Mouse (Mus musculus): ENCODE data around the gene Adcy7. TPM values are rescaled to one million over a fixed set of nuclear protein-coding genes. Genes with fewer than 3 reads are reported as not detected.

The Adcy7 gene
- polyA plus RNA-seq, 1 experiment, result 5.4 TPM

DNA sequence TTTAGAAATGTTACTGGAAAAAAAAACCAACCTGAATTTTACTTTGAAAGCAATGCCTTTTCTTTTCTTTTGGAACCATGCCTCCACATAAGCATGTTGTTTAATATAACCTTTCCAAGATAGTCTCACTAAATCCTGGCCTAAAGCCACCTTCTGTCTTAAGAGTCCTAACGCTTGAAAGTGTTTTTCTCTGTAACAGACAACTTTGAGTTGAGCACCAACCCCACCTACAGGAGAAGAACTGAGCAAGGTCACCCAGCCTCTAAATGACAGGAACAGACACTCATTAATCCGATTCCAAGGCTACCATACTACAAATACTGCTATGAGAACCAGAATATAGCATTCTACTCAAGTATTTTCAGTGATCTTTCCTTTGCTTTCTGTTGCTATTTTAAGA lies 76.8 kb downstream of the Adcy7 start:
- H3K27ac ChIP-seq (ENCODE audit: control insufficient read depth, insufficient read depth, low read depth, low read length), result no peak overlapping the region
- TF ChIP-seq CTCF (IDR thresholded peaks at IDR 0.05; ENCODE audit: control insufficient read depth, insufficient read depth, insufficient replicate concordance, low read depth, low read length) (no peak), POLR2A (IDR thresholded peaks at IDR 0.05; ENCODE audit: control insufficient read depth, low read depth, low read length) (no peak)
- no peaks in the 10 kb centered on the region for H3K4me1 ChIP-seq (ENCODE audit: control insufficient read depth, insufficient read depth, low read length)
- no peaks in the 10 kb centered on the region for H3K27me3 ChIP-seq (ENCODE audit: control insufficient read depth, insufficient read depth, low read length)
- H3K36me3 ChIP-seq (ENCODE audit: control insufficient read depth, insufficient read depth, low read length), result peaks cover 5% of the 10 kb centered on the region
- no peak overlapping the region for H3K4me3 ChIP-seq (ENCODE audit: control insufficient read depth, low read depth, low read length)

GRCm38 (mm10) chr8:88357226-88357933 lies 85.2 kb downstream of the Adcy7 start:
- Histone ChIP-seq H3K4me3 (ENCODE audit: control insufficient read depth, low read depth, low read length) (no peak overlapping the region), H3K27ac (ENCODE audit: control insufficient read depth, insufficient read depth, low read depth, low read length) (no peak overlapping the region), H3K36me3 (ENCODE audit: control insufficient read depth, insufficient read depth, low read length) (peaks cover 1% of the 10 kb centered on the region; the same call in 1 of the 2 replicates), H3K27me3 (ENCODE audit: control insufficient read depth, insufficient read depth, low read length) (no peaks in the 10 kb centered on the region), H3K4me1 (ENCODE audit: control insufficient read depth, insufficient read depth, low read length) (peaks cover 5% of the 10 kb centered on the region)
- TF ChIP-seq POLR2A (IDR thresholded peaks at IDR 0.05; ENCODE audit: control insufficient read depth, low read depth, low read length) (no peak), CTCF (IDR thresholded peaks at IDR 0.05; ENCODE audit: control insufficient read depth, insufficient read depth, insufficient replicate concordance, low read depth, low read length) (no peak)

DNA sequence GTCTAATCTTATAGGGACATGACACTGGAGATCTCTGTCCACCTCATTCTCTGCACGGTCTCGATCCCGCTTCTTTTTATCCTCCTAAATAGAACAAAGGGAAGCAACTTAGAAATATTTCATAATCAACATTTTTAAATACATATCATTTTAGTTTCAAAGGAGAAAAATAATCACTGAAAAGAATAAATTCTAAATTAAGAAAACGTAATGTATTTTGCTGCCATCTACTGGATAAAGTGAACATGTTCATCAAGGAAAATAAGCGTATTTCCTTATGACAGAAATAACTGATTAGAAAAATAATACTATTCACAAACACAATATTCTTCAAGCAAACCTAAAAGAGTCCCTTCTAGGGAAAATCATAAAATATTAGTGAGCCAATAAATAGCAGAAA lies 85.7 kb downstream of the Adcy7 start:
- no peak overlapping the region for H3K27ac ChIP-seq (ENCODE audit: control insufficient read depth, insufficient read depth, low read depth, low read length)
- H3K36me3 ChIP-seq (ENCODE audit: control insufficient read depth, insufficient read depth, low read length), result peaks cover 1% of the 10 kb centered on the region; the same call in 1 of the 2 replicates
- no peak overlapping the region for H3K4me3 ChIP-seq (ENCODE audit: control insufficient read depth, low read depth, low read length)
- peaks cover 7% of the 10 kb centered on the region for H3K4me1 ChIP-seq (ENCODE audit: control insufficient read depth, insufficient read depth, low read length)
- no peaks in the 10 kb centered on the region for H3K27me3 ChIP-seq (ENCODE audit: control insufficient read depth, insufficient read depth, low read length)
- TF ChIP-seq POLR2A (IDR thresholded peaks at IDR 0.05; ENCODE audit: control insufficient read depth, low read depth, low read length) (no peak), CTCF (IDR thresholded peaks at IDR 0.05; ENCODE audit: control insufficient read depth, insufficient read depth, insufficient replicate concordance, low read depth, low read length) (no peak)

DNA sequence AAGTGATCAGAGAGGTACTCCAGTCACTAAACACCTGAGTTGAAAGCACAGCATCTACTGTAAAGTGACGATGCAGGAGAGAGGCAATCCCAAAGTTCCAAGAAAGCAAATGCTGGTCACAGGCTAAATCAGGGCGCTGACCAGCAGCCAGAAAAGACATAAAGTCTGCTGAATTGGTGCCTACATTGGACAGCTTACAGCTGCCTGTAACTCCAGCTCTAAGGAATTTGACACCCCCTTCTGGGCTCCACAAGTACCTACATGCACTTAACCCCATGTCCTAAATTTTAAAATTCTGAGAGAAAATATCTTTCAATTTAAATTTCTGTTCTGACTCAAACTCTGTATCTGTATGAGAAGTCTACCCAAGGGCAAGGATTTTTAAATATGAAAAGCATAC lies 87.8 kb downstream of the Adcy7 start:
- peaks cover 8% of the 10 kb centered on the region for H3K4me1 ChIP-seq (ENCODE audit: control insufficient read depth, insufficient read depth, low read length)
- no peaks in the 10 kb centered on the region for H3K27me3 ChIP-seq (ENCODE audit: control insufficient read depth, insufficient read depth, low read length)
- H3K4me3 ChIP-seq (ENCODE audit: control insufficient read depth, low read depth, low read length), result no peak overlapping the region
- H3K27ac ChIP-seq (ENCODE audit: control insufficient read depth, insufficient read depth, low read depth, low read length), result no peak overlapping the region
- peaks cover 1% of the 10 kb centered on the region; the same call in 1 of the 2 replicates for H3K36me3 ChIP-seq (ENCODE audit: control insufficient read depth, insufficient read depth, low read length)
- TF ChIP-seq POLR2A (IDR thresholded peaks at IDR 0.05; ENCODE audit: control insufficient read depth, low read depth, low read length) (no peak), CTCF (IDR thresholded peaks at IDR 0.05; ENCODE audit: control insufficient read depth, insufficient read depth, insufficient replicate concordance, low read depth, low read length) (no peak)

DNA sequence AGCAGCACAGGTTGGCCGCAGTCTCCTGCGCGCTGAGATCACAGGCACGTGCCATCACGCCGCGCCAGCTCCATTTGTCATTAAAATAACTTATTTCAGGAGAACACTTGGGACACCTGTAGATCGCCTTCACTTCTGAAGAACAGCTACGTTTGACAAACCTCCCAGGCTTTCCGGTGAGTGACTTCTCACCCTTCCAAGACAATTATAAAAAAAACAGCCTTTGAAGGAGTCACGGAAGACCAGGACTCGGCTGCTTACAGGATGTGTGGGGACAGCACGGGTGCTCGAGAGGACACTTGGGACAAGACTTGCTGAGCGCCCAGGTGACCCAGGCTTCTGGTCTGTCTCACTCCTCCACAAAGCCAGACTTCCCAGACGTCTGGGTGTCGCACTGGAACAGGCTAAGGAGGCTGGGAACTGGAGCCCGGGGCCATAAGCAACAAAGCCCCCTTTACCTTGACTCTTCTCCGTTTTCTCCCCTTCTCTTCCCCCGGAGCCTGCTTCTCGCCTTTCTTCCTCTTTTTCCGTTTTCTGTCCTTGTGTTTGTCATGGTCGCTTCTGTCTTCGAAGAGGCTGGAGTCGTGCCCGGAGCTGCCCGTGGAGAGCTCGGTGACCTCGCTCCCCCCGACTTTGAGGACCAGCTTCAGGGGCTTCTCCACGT lies 89.0 kb downstream of the Adcy7 start:
- TF ChIP-seq CTCF (IDR thresholded peaks at IDR 0.05; ENCODE audit: control insufficient read depth, insufficient read depth, insufficient replicate concordance, low read depth, low read length) (no peak), POLR2A (IDR thresholded peaks at IDR 0.05; ENCODE audit: control insufficient read depth, low read depth, low read length) (no peak)
- Histone ChIP-seq H3K27me3 (ENCODE audit: control insufficient read depth, insufficient read depth, low read length) (no peaks in the 10 kb centered on the region), H3K4me1 (ENCODE audit: control insufficient read depth, insufficient read depth, low read length) (peaks cover 8% of the 10 kb centered on the region), H3K4me3 (ENCODE audit: control insufficient read depth, low read depth, low read length) (peak overlapping the region; percentile 98), H3K27ac (ENCODE audit: control insufficient read depth, insufficient read depth, low read depth, low read length) (peak overlapping the region; percentile 95), H3K36me3 (ENCODE audit: control insufficient read depth, insufficient read depth, low read length) (peaks cover 1% of the 10 kb centered on the region; the same call in 1 of the 2 replicates)

DNA sequence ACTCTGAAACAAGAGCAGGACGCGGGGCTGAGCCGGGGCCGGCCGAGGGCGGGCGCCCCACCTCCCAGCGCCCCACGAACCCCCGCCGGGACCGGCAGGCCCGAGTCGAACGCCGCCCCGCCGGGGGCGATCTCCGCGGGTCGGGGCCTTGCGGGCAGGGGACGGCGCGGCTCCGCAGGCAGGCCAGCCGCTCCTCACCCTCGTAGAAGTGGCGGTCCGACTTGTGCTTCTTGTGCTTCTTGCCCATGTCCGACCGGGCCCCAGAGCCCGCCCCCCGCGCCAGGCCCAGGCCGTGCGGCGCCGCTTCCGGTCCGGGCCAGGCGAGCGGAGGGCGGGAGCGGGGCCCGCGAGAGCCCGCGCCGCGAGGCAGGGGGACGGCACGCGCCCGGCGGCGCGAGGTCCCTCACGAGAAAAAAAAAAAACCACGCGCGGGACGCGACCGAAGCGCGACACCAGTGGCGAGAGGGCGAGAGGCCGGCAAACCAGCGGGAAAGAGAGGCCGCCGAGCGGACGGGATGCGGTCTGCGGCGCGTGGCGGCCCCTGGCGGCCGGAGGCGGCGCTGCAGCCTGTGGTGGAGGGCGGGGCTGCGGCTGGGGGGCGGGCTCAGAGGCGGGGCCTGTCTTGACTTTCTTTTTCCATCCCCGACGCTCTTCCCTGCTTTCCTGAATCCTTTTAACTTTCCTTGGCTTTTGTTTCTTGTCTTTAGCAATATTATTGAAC lies 89.7 kb downstream of the Adcy7 start, which contains the start of gene Brd7:
TSS of gene Brd7 (minus strand) at position 487 of the 721 bp plus-strand sequence.
- Histone ChIP-seq H3K27me3 (ENCODE audit: control insufficient read depth, insufficient read depth, low read length) (no peaks in the 10 kb centered on the region), H3K27ac (ENCODE audit: control insufficient read depth, insufficient read depth, low read depth, low read length) (peak within 1 kb of the TSS; percentile 95)
- TF ChIP-seq CTCF (IDR thresholded peaks at IDR 0.05; ENCODE audit: control insufficient read depth, insufficient read depth, insufficient replicate concordance, low read depth, low read length) (peak; percentile 88), POLR2A (IDR thresholded peaks at IDR 0.05; ENCODE audit: control insufficient read depth, low read depth, low read length) (peak; percentile 51; the same call in 1 of the 2 replicates)

More for the DNA sequence above, 89.7 kb downstream of the Adcy7 start, which contains the start of gene Brd7:
- H3K36me3 ChIP-seq (ENCODE audit: control insufficient read depth, insufficient read depth, low read length), result peaks cover 1% of the 10 kb centered on the region; the same call in 1 of the 2 replicates
- peak within 1 kb of the TSS; percentile 98 for H3K4me3 ChIP-seq (ENCODE audit: control insufficient read depth, low read depth, low read length)
- H3K4me1 ChIP-seq (ENCODE audit: control insufficient read depth, insufficient read depth, low read length), result peaks cover 8% of the 10 kb centered on the region
